Mouse (Mus musculus) embryonic facial prominence, embryonic 14.5 days (tissue): ENCODE results near the gene P4hb. TPM values are rescaled to one million over a fixed set of nuclear protein-coding genes. Genes with fewer than 3 reads are reported as not detected.
"Not testable (repeated sequence)": the region's sequence is repeated elsewhere in the genome, so short reads cannot be mapped to it uniquely, and the experiment has no call there.

Experiments
- ATAC-seq: fragments of 200-750 bp; cut with Nextera tagmentation; 2 replicates; pipeline ENCODE4 v1.8.0; 2017; ENCODE audit warnings: low read depth, moderate number of reproducible peaks, moderate TSS enrichment
- DNase-seq: peaks from one replicate; pipeline ENCODE4 v3.0.0-alpha.2; 2015; ENCODE audit warnings: low spot score
- H3K27ac ChIP-seq: fragments of 300-500 bp; sonication (generic); replicated peaks from 2 replicates; pipeline ENCODE4 v1.5.1; 2014; ENCODE audit warnings: low read depth, mild to moderate bottlenecking, low read length, moderate library complexity
- H3K27me3 ChIP-seq: fragments of 300-500 bp; sonication (generic); replicated peaks from 2 replicates; pipeline ENCODE4 v1.6.1; 2014; ENCODE audit warnings: low read length; ENCODE audit not compliant: control insufficient read depth, insufficient read depth
- H3K36me3 ChIP-seq: fragments of 300-500 bp; sonication (generic); 2 replicates; pipeline ENCODE4 v1.6.1; 2014; ENCODE audit warnings: low read length, mixed read lengths; ENCODE audit not compliant: control insufficient read depth, insufficient read depth
- H3K4me1 ChIP-seq: fragments of 300-500 bp; sonication (generic); 2 replicates; pipeline ENCODE4 v1.6.1; 2014; ENCODE audit warnings: antibody characterized with exemption, low read length; ENCODE audit not compliant: control insufficient read depth, insufficient read depth
- H3K4me2 ChIP-seq: fragments of 300-500 bp; sonication (generic); 2 replicates; pipeline ENCODE4 v1.6.1; 2014; ENCODE audit warnings: low read depth, mild to moderate bottlenecking, low read length, moderate library complexity, mixed read lengths
- H3K4me3 ChIP-seq: fragments of 300-500 bp; sonication (generic); 2 replicates; pipeline ENCODE4 v1.5.1; 2014; ENCODE audit warnings: low read depth, mild to moderate bottlenecking, low read length
- H3K9ac ChIP-seq: fragments of 300-500 bp; sonication (generic); 2 replicates; pipeline ENCODE4 v1.6.1; 2014; ENCODE audit warnings: low read depth, mild to moderate bottlenecking, low read length, moderate library complexity, mixed read lengths
- H3K9me3 ChIP-seq: fragments of 300-500 bp; sonication (generic); 2 replicates; pipeline ENCODE4 v1.6.1; 2016; ENCODE audit warnings: low read length; ENCODE audit not compliant: control insufficient read depth
- WGBS: fragments of 180-500 bp; shearing (Covaris S2); extraction: QIAGEN DNeasy Blood & Tissue Kit; methylation state at CpG from one replicate; pipeline ENCODE4 v1.1.7; 2014; 5-methylcytosine and 5-hydroxymethylcytosine counted together
- polyA plus RNA-seq: library from polyadenylated mRNA; unstranded; fragments of >200 nt; fragmentation: Nextera tagmentation; extraction: Ambion mirVana; gene quantifications from 2 replicates; pipeline ENCODE4 v1.2.1, GENCODE M21; 2014

Gene P4hb
- polyA plus RNA-seq, 1 experiment from 2014 or later = 996 TPM

GRCm38 (mm10) chr11:120571754-120572416 is 1.2 kb downstream of the P4hb start:
- no peaks in the 10 kb centered on the region for H3K9me3 ChIP-seq
- H3K4me3 ChIP-seq = peak overlapping the region; percentile 83
- no peak for DNase-seq
- 9% methylated on average over 11 of the region's 11 CpGs for WGBS
- H3K4me1 ChIP-seq = peaks cover 17% of the 10 kb centered on the region
- peaks cover 46% of the 10 kb centered on the region for H3K36me3 ChIP-seq
- no peak for ATAC-seq
- H3K4me2 ChIP-seq = peak overlapping the region; percentile 92
- peak overlapping the region; percentile 80 for H3K27ac ChIP-seq
- H3K27me3 ChIP-seq = no peaks in the 10 kb centered on the region
- peak overlapping the region; percentile 97 for H3K9ac ChIP-seq

GRCm38 (mm10) chr11:120571122-120571521 is 1.9 kb downstream of the P4hb start:
- DNase-seq = no peak
- no peak for ATAC-seq
- peak overlapping the region; percentile 92 for H3K4me2 ChIP-seq
- no peak overlapping the region for H3K27ac ChIP-seq
- H3K36me3 ChIP-seq = peaks cover 54% of the 10 kb centered on the region
- peak overlapping the region; percentile 83 for H3K4me3 ChIP-seq
- no peaks in the 10 kb centered on the region for H3K9me3 ChIP-seq
- 72% methylated on average over 3 of the region's 3 CpGs for WGBS
- no peaks in the 10 kb centered on the region for H3K27me3 ChIP-seq
- peak overlapping the region; percentile 97 for H3K9ac ChIP-seq
- H3K4me1 ChIP-seq = peaks cover 17% of the 10 kb centered on the region

GRCm38 (mm10) chr11:120568324-120568723 is 4.7 kb downstream of the P4hb start:
- WGBS = 93% methylated on average over 6 of the region's 6 CpGs
- DNase-seq (no peak), ATAC-seq (no peak)
- Histone ChIP-seq H3K9ac (0 out of 2 replicates have a peak overlapping the region, but pooled peaks have one; percentile 6), H3K36me3 (peaks cover 80% of the 10 kb centered on the region), H3K4me1 (peaks cover 9% of the 10 kb centered on the region), H3K9me3 (no peaks in the 10 kb centered on the region), H3K4me2 (no peak overlapping the region), H3K27me3 (no peaks in the 10 kb centered on the region), H3K27ac (no peak overlapping the region), H3K4me3 (no peak overlapping the region)

GRCm38 (mm10) chr11:120565114-120565513 is 7.9 kb downstream of the P4hb start:
- Histone ChIP-seq H3K9ac (no peak overlapping the region), H3K4me3 (no peak overlapping the region), H3K36me3 (peaks cover 97% of the 10 kb centered on the region), H3K27ac (no peak overlapping the region), H3K9me3 (no peaks in the 10 kb centered on the region), H3K27me3 (no peaks in the 10 kb centered on the region), H3K4me1 (no peaks in the 10 kb centered on the region), H3K4me2 (no peak overlapping the region)
- 89% methylated on average over 9 of the region's 9 CpGs for WGBS
- DNase-seq (no peak), ATAC-seq (no peak)

GRCm38 (mm10) chr11:120562949-120563348 is 10.1 kb downstream of the P4hb start:
- H3K9ac ChIP-seq = no peak overlapping the region
- no peaks in the 10 kb centered on the region for H3K4me1 ChIP-seq
- H3K4me3 ChIP-seq = no peak overlapping the region
- H3K4me2 ChIP-seq = no peak overlapping the region
- no peak overlapping the region for H3K27ac ChIP-seq
- H3K9me3 ChIP-seq = no peaks in the 10 kb centered on the region
- DNase-seq (no peak), ATAC-seq (no peak)
- H3K27me3 ChIP-seq = no peaks in the 10 kb centered on the region
- peaks cover 94% of the 10 kb centered on the region for H3K36me3 ChIP-seq
- WGBS = 96% methylated on average over 13 of the region's 13 CpGs

GRCm38 (mm10) chr11:120560952-120561728 is 11.9 kb downstream of the P4hb start:
- peaks cover 5% of the 10 kb centered on the region; the same call in 1 of the 2 replicates for H3K9me3 ChIP-seq
- H3K27ac ChIP-seq = no peak overlapping the region
- whole genome bisulfite sequencing = 88% methylated on average over 13 of the region's 13 CpGs
- peaks cover 76% of the 10 kb centered on the region for H3K36me3 ChIP-seq
- no peak overlapping the region for H3K4me3 ChIP-seq
- no peak overlapping the region for H3K9ac ChIP-seq
- DNase-seq (no peak), ATAC-seq (no peak)
- H3K4me2 ChIP-seq = no peak overlapping the region
- H3K27me3 ChIP-seq = no peaks in the 10 kb centered on the region
- no peaks in the 10 kb centered on the region for H3K4me1 ChIP-seq

GRCm38 (mm10) chr11:120558843-120559242 is 14.2 kb downstream of the P4hb start:
- not testable (repeated sequence) for H3K4me3 ChIP-seq, H3K4me2 ChIP-seq, H3K27me3 ChIP-seq, DNase-seq, H3K9ac ChIP-seq, H3K4me1 ChIP-seq, ATAC-seq, H3K9me3 ChIP-seq, H3K27ac ChIP-seq
- 86% methylated on average over 6 of the region's 6 CpGs for WGBS
- H3K36me3 ChIP-seq = peaks cover 54% of the 10 kb centered on the region

GRCm38 (mm10) chr11:120555260-120555659 is 17.8 kb downstream of the P4hb start:
- H3K9me3 ChIP-seq = peaks cover 5% of the 10 kb centered on the region; the same call in 1 of the 2 replicates
- no peak for ATAC-seq
- H3K4me2 ChIP-seq = no peak overlapping the region
- H3K27ac ChIP-seq = no peak overlapping the region
- no peak for DNase-seq
- 0 out of 2 replicates have a peak, but pooled peaks cover 2% of the 10 kb centered on the region for H3K4me1 ChIP-seq
- H3K4me3 ChIP-seq = no peak overlapping the region
- peaks cover 18% of the 10 kb centered on the region for H3K36me3 ChIP-seq
- 60% methylated on average over 2 of the region's 2 CpGs for WGBS
- no peaks in the 10 kb centered on the region for H3K27me3 ChIP-seq
- no peak overlapping the region for H3K9ac ChIP-seq
